Mouse (Mus musculus) midbrain, embryonic 14.5 days (tissue): ENCODE data around the gene Marc2. TPM values are rescaled to one million over a fixed set of nuclear protein-coding genes. Genes with fewer than 3 reads are reported as not detected.

Source experiments
- ATAC-seq: fragments of 200-750 bp; cut with Nextera tagmentation; 2 replicates; pipeline ENCODE4 v1.8.0; 2017; ENCODE audit warnings: moderate number of reproducible peaks, moderate library complexity; ENCODE audit not compliant: low FRiP score, low TSS enrichment
- DNase-seq: peaks from one replicate; pipeline ENCODE4 v3.0.0-alpha.2; 2015
- H3K27ac ChIP-seq: fragments of 300-500 bp; sonication (generic); replicated peaks from 2 replicates; pipeline ENCODE4 v1.5.1; 2014; ENCODE audit warnings: mild to moderate bottlenecking, low read depth, low read length, moderate library complexity
- H3K27me3 ChIP-seq: fragments of 300-500 bp; sonication (generic); 2 replicates; pipeline ENCODE4 v1.6.1; 2014; ENCODE audit warnings: low read length, control low read depth, mixed read lengths; ENCODE audit not compliant: control insufficient read depth, insufficient read depth
- H3K36me3 ChIP-seq: fragments of 300-500 bp; sonication (generic); 2 replicates; pipeline ENCODE4 v1.6.1; 2014; ENCODE audit warnings: low read length, control low read depth; ENCODE audit not compliant: control insufficient read depth, insufficient read depth
- H3K4me1 ChIP-seq: fragments of 300-500 bp; sonication (generic); 2 replicates; pipeline ENCODE4 v1.6.1; 2014; ENCODE audit warnings: mild to moderate bottlenecking, antibody characterized with exemption, low read length, control low read depth; ENCODE audit not compliant: control insufficient read depth, insufficient read depth
- H3K4me2 ChIP-seq: fragments of 300-500 bp; sonication (generic); 2 replicates; pipeline ENCODE4 v1.6.1; 2014; ENCODE audit warnings: mild to moderate bottlenecking, low read length, moderate library complexity
- H3K4me3 ChIP-seq: fragments of 300-500 bp; sonication (generic); replicated peaks from 2 replicates; pipeline ENCODE4 v1.5.1; 2014; ENCODE audit warnings: low read depth, low read length
- H3K9ac ChIP-seq: fragments of 300-500 bp; sonication (generic); replicated peaks from 2 replicates; pipeline ENCODE4 v1.6.1; 2014; ENCODE audit warnings: mild to moderate bottlenecking, low read length, moderate library complexity
- H3K9me3 ChIP-seq: fragments of 300-500 bp; sonication (generic); 2 replicates; pipeline ENCODE4 v1.6.1; 2016; ENCODE audit warnings: low read length, control low read depth, mixed read lengths; ENCODE audit not compliant: control insufficient read depth
- WGBS: fragments of 180-500 bp; shearing (Covaris S2); extraction: QIAGEN DNeasy Blood & Tissue Kit; methylation state at CpG from one replicate; pipeline ENCODE4 v1.1.7; 2014; 5-methylcytosine and 5-hydroxymethylcytosine counted together
- polyA plus RNA-seq: library from polyadenylated mRNA; unstranded; fragments of >200 nt; fragmentation: Nextera tagmentation; extraction: Ambion mirVana; gene quantifications from 2 replicates; pipeline ENCODE4 v1.2.1, GENCODE M21; 2014

The Marc2 gene
- polyA plus RNA-seq, 1 experiment from 2014 or later: 111 TPM

- no peak for ATAC-seq
- 76% methylated on average over 6 of the region's 6 CpGs for WGBS
- H3K4me1 ChIP-seq: peaks cover 8% of the 10 kb centered on the region; the same call in 1 of the 2 replicates
- no peaks in the 10 kb centered on the region for H3K9me3 ChIP-seq
- peaks cover 17% of the 10 kb centered on the region for H3K27me3 ChIP-seq
- no peak overlapping the region for H3K9ac ChIP-seq
- no peak overlapping the region for H3K4me3 ChIP-seq
- no peaks in the 10 kb centered on the region for H3K36me3 ChIP-seq
- H3K4me2 ChIP-seq: no peak overlapping the region
- DNase-seq: no peak
- H3K27ac ChIP-seq: no peak overlapping the region
Observed at GRCm38 (mm10) chr1:184809578-184810001, 36.7 kb downstream of the Marc2 start.

GRCm38 (mm10) chr1:184808418-184809012, 37.7 kb downstream of the Marc2 start:
- no peak for ATAC-seq
- 91% methylated on average over 17 of the region's 17 CpGs for WGBS
- H3K4me2 ChIP-seq: no peak overlapping the region
- H3K4me3 ChIP-seq: no peak overlapping the region
- H3K9ac ChIP-seq: no peak overlapping the region
- no peaks in the 10 kb centered on the region for H3K9me3 ChIP-seq
- H3K27me3 ChIP-seq: peaks cover 17% of the 10 kb centered on the region
- no peak for DNase-seq
- peaks cover 8% of the 10 kb centered on the region; the same call in 1 of the 2 replicates for H3K4me1 ChIP-seq
- H3K36me3 ChIP-seq: no peaks in the 10 kb centered on the region
- H3K27ac ChIP-seq: no peak overlapping the region

- Histone ChIP-seq H3K36me3 (no peaks in the 10 kb centered on the region), H3K4me1 (peaks cover 8% of the 10 kb centered on the region; the same call in 1 of the 2 replicates), H3K4me2 (no peak overlapping the region), H3K27me3 (peaks cover 17% of the 10 kb centered on the region), H3K9ac (no peak overlapping the region), H3K27ac (no peak overlapping the region), H3K4me3 (no peak overlapping the region), H3K9me3 (no peaks in the 10 kb centered on the region)
- ATAC-seq (no peak), DNase-seq (no peak)
- WGBS: 72% methylated on average over 15 of the region's 15 CpGs
Observed at GRCm38 (mm10) chr1:184807627-184808417, 38.4 kb downstream of the Marc2 start.

- H3K9me3 ChIP-seq: no peaks in the 10 kb centered on the region
- ATAC-seq (no peak), DNase-seq (no peak)
- peaks cover 17% of the 10 kb centered on the region for H3K27me3 ChIP-seq
- H3K36me3 ChIP-seq: no peaks in the 10 kb centered on the region
- peaks cover 8% of the 10 kb centered on the region; the same call in 1 of the 2 replicates for H3K4me1 ChIP-seq
- H3K27ac ChIP-seq: no peak overlapping the region
- no peak overlapping the region for H3K4me3 ChIP-seq
- H3K4me2 ChIP-seq: no peak overlapping the region
- 76% methylated on average over 7 of the region's 7 CpGs for WGBS
- no peak overlapping the region for H3K9ac ChIP-seq
Observed at GRCm38 (mm10) chr1:184807123-184807522, 39.1 kb downstream of the Marc2 start.

GRCm38 (mm10) chr1:184805749-184806148, 40.5 kb downstream of the Marc2 start:
- 93% methylated on average over 4 of the region's 4 CpGs for WGBS
- ATAC-seq: no peak
- no peak overlapping the region for H3K4me3 ChIP-seq
- 0 out of 2 replicates have a peak, but pooled peaks cover 2% of the 10 kb centered on the region for H3K9me3 ChIP-seq
- H3K27ac ChIP-seq: no peak overlapping the region
- H3K4me1 ChIP-seq: peaks cover 3% of the 10 kb centered on the region; the same call in 1 of the 2 replicates
- no peaks in the 10 kb centered on the region for H3K36me3 ChIP-seq
- no peak overlapping the region for H3K4me2 ChIP-seq
- H3K27me3 ChIP-seq: peaks cover 10% of the 10 kb centered on the region
- no peak for DNase-seq
- H3K9ac ChIP-seq: no peak overlapping the region

- DNase-seq (peak; percentile 64), ATAC-seq (no peak)
- H3K9me3 ChIP-seq: no peaks in the 10 kb centered on the region
- H3K4me1 ChIP-seq: no peaks in the 10 kb centered on the region
- H3K36me3 ChIP-seq: no peaks in the 10 kb centered on the region
- WGBS: 19% methylated on average over 27 of the region's 27 CpGs
- no peak overlapping the region for H3K4me3 ChIP-seq
- H3K27ac ChIP-seq: no peak overlapping the region
- H3K27me3 ChIP-seq: no peaks in the 10 kb centered on the region
- peak overlapping the region; percentile 15; the same call in 1 of the 2 replicates for H3K4me2 ChIP-seq
- H3K9ac ChIP-seq: no peak overlapping the region
Observed at GRCm38 (mm10) chr1:184793163-184793876, 52.9 kb downstream of the Marc2 start.

GRCm38 (mm10) chr1:184791109-184791508, 55.1 kb downstream of the Marc2 start:
- DNase-seq (peak; percentile 77), ATAC-seq (no peak)
- no peaks in the 10 kb centered on the region for H3K4me1 ChIP-seq
- no peaks in the 10 kb centered on the region for H3K27me3 ChIP-seq
- H3K9ac ChIP-seq: no peak overlapping the region
- WGBS: 5% methylated on average over 2 of the region's 2 CpGs
- H3K4me3 ChIP-seq: no peak overlapping the region
- H3K4me2 ChIP-seq: no peak overlapping the region
- no peak overlapping the region for H3K27ac ChIP-seq
- no peaks in the 10 kb centered on the region for H3K36me3 ChIP-seq
- H3K9me3 ChIP-seq: no peaks in the 10 kb centered on the region

GRCm38 (mm10) chr1:184786376-184787151, 59.7 kb downstream of the Marc2 start:
- 71% methylated on average over 13 of the region's 13 CpGs for WGBS
- Histone ChIP-seq H3K4me2 (no peak overlapping the region), H3K9ac (no peak overlapping the region), H3K27me3 (no peaks in the 10 kb centered on the region), H3K4me3 (no peak overlapping the region), H3K9me3 (no peaks in the 10 kb centered on the region), H3K36me3 (no peaks in the 10 kb centered on the region), H3K4me1 (no peaks in the 10 kb centered on the region), H3K27ac (no peak overlapping the region)
- no peak for ATAC-seq
- DNase-seq: no peak
